25 mouse cellular contexts compared by ENCODE assay signal in the genomic region with DNA sequence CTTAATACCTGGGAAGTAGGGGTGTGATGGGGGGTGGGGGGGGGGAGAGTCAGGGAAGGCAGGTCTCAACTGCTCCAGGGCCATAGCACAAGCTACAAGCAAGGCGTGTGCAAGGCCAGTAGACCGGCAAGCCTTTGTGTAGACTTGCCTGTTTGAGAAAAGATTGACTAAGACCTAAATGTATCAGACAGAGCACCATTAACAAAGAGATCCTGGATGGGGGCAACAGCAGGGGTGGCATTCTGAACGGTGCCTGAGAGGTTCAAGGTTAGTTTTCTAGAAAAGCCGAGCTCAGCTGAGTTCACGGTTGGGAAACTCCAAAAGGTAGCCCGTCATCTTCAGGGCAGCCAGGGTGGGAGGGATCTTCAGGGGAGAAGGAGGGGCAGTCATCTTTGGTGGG. TPM values are rescaled to one million over a fixed set of nuclear protein-coding genes. Genes with fewer than 3 reads are reported as not detected.
DNase-seq lines count a peak whose midpoint lies in the region; ATAC-seq lines count a peak whose summit lies in the region.
"Had no signal": no experiment of that assay in that cellular context is flagged by ENCODE, and none has a peak within 500 bp of the region (broad histone marks: within the 10 kb centered on the region; RNA-seq: fewer than 3 reads in every experiment).

No protein-coding gene starts in this region.

- 87% methylated on average over 6 of the region's 6 CpGs for WGBS in heart, embryonic 12.5 days

- H3K4me1 ChIP-seq in heart, embryonic 12.5 days (replicated peaks), result peaks cover 4% of the 10 kb centered on the region; the same call in 1 of the 2 replicates

- H3K36me3 ChIP-seq in heart, embryonic 12.5 days, result no peaks in the 10 kb centered on the region
- H3K36me3 ChIP-seq: G1E had no signal

- H3K9me3 ChIP-seq in heart, embryonic 12.5 days (replicated peaks), result no peaks in the 10 kb centered on the region
- H3K9me3 ChIP-seq: G1E had no signal

- no peak overlapping the region for H3K27ac ChIP-seq in heart, embryonic 12.5 days (ENCODE audit: poor library complexity, severe bottlenecking)

- H3K27me3 ChIP-seq in heart, embryonic 12.5 days (replicated peaks), result no peaks in the 10 kb centered on the region; the same call in 1 of the 2 replicates
- H3K27me3 ChIP-seq: Patski had no signal

- no peak overlapping the region for H3K9ac ChIP-seq in heart, embryonic 12.5 days

- no peak overlapping the region for H3K4me3 ChIP-seq in heart, embryonic 12.5 days

- H3K4me2 ChIP-seq in heart, embryonic 12.5 days, result no peak overlapping the region

- DNase-seq in heart, adult 11 months, result peak; percentile 75
- DNase-seq in R1 (ENCODE audit: low read depth, low spot score), result peak; percentile 52
- DNase-seq in ZHBTc4 (ENCODE audit: low read depth, low spot score), result peak; percentile 16
- DNase-seq in embryo, embryonic 10 days (ENCODE audit: low spot score), result no peak
- DNase-seq in adrenal gland, postnatal 14 days, result no peak
- DNase-seq: adrenal gland, adult 2 months; adrenal gland, adult 8-10 months; adrenal gland, postnatal 10 days; adrenal gland, postnatal 25 days; adrenal gland, postnatal 36 days; B cell, adult 2 months; cerebellum, adult 11 months; cerebellum, adult 11-12 months; cerebellum, adult 18-20 months; cerebellum, adult 2 months; cerebellum, adult 8-10 months; cerebellum, adult 9-10 months had no signal

- ATAC-seq in heart, embryonic 12.5 days (ENCODE audit: insufficient number of reproducible peaks, low FRiP score), result no peak
- ATAC-seq: activated CD4-positive, CD25-positive, alpha-beta regulatory T cell, adult 4 months; CD4-positive, CD25-positive, alpha-beta regulatory T cell, adult 4 months; Patski had no signal

RNA-seq across cellular contexts. Expression of a gene that starts 24.5 kb away (rescaled TPM):
- polyA plus RNA-seq in heart, embryonic 12.5 days (2016; fragmentation: Nextera tagmentation; extraction: Ambion mirVana), result 3.4 and 3.5 TPM in 2 replicates
- 2.2 and 2.5 TPM in 2 replicates for total RNA-seq in adrenal gland, postnatal 14 days (2021)
- total RNA-seq: CH12.LX, G1E, MEL had no signal
- polyA plus RNA-seq: activated CD4-positive, CD25-positive, alpha-beta regulatory T cell, adult 4 months; C2C12; CD4-positive, CD25-positive, alpha-beta regulatory T cell, adult 4 months; G1E had no signal

RNA-seq across cellular contexts. Expression of a gene that starts 48.8 kb away (rescaled TPM):
- 1.1 and 1.5 TPM in 2 replicates for polyA plus RNA-seq in heart, embryonic 12.5 days (2016; fragmentation: Nextera tagmentation; extraction: Ambion mirVana)
- 5.9 and 6.0 TPM in 2 replicates for total RNA-seq in adrenal gland, postnatal 14 days (2021)
- total RNA-seq: CH12.LX, G1E, MEL had no signal
- polyA plus RNA-seq: activated CD4-positive, CD25-positive, alpha-beta regulatory T cell, adult 4 months; CD4-positive, CD25-positive, alpha-beta regulatory T cell, adult 4 months; G1E had no signal

Comparison
In these comparisons a context has a peak if more than half of its experiments do, and no peak if none do; other contexts are left out.
1. DNase-seq: peak in heart, adult 11 months (single experiment), R1 (single experiment) and ZHBTc4 (single experiment); none in embryo, embryonic 10 days (single experiment) and adrenal gland, postnatal 14 days (single experiment).